Mouse (Mus musculus): ENCODE results near the gene Rpl27a.

DNA sequence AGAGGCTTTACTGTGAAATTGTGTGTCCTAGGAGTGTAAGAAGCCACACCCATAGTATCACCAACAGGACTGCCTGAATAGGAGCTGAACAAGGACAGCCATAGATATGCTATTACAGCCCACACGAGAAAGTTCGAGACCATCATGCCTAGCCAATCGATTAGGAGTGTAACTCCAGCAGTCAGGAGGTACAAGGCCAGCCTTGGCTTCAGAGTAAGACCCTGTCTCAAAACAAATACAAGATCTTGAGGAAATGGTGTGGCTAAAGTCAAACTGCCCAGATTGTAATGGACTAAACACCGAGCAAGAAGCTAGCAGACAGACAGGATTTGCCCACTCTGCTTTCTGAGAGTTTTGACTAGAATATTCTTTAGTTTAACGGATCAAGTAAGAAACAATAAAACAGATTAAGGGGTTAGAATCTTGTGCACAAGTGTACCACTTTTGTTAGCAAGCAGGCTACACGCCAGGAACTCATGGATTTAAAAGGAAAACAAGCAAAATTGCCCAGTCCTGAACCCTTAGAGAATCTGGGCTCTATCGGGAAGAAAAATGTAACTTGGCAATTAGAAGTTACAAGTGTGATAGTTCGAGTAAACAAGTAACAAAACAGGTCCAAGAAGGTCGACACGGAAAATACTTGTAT is 788 bp upstream of the Rpl27a start:
- TF ChIP-seq HCFC1 (IDR thresholded peaks at IDR 0.05; ENCODE audit: low read depth, low read length) (no peak), CTCF (IDR thresholded peaks at IDR 0.05 in 2 of 3, conservative IDR thresholded peaks at IDR 0.05 in 1 of 3; ENCODE audit: control insufficient read depth in 1 of 3, insufficient read depth in 1 of 3, low read depth in 2 of 3, low read length in 3 of 3, poor library complexity in 1 of 3, severe bottlenecking in 1 of 3) (no peak), MAX (IDR thresholded peaks at IDR 0.05; ENCODE audit: low read length) (0 out of 2 replicates have a peak, but pooled peaks have one; percentile 22), POLR2AphosphoS2 (IDR thresholded peaks at IDR 0.05; ENCODE audit: low read length) (no peak)

Measured in MEL (cell line).